14 mouse cellular contexts compared by ENCODE assay signal in the genomic region with DNA sequence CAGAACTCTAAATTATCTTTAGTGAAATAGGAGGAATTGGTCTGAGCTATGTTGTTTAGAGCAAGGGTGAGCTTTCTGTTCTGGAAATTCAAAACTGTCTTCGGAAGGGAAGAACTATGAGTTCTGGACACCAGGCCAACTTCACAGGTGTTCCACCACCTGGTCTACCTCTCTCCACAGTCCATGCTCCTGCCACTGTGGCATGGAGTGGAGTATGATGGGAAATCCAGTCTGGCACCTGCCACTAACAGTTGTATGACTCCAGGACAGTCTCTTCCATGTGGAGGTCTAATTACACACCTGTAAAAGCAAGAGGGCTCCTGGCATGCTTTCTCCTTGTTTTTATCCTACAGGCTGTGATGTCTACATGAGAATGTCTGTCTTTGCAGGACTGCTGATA.
"Had no signal": no experiment of that assay in that cellular context is flagged by ENCODE, and none has a peak within 500 bp of the region (broad histone marks: within the 10 kb centered on the region; RNA-seq: fewer than 3 reads in every experiment).

No protein-coding gene starts in this region.

- H3K4me2 ChIP-seq: limb, embryonic 15.5 days; liver, embryonic 12.5 days; lung, embryonic 14.5 days; neural tube, embryonic 15.5 days had no signal

- H3K27me3 ChIP-seq: limb, embryonic 15.5 days; liver, embryonic 12.5 days; neural tube, embryonic 15.5 days had no signal

- DNase-seq: kidney, postnatal 25 days; lung, embryonic 14.5 days; lung, postnatal 10 days; lung, postnatal 4 days; midbrain, embryonic 14.5 days; right cerebral cortex, adult 18-20 months; right cerebral cortex, postnatal 25 days; thymus, postnatal 36 days had no signal

- H3K36me3 ChIP-seq: limb, embryonic 15.5 days; liver, embryonic 12.5 days; midbrain, embryonic 10.5 days; neural tube, embryonic 15.5 days had no signal

- H3K9ac ChIP-seq: limb, embryonic 15.5 days; liver, embryonic 12.5 days; lung, embryonic 14.5 days; neural tube, embryonic 15.5 days had no signal

- H3K4me1 ChIP-seq: limb, embryonic 15.5 days; liver, embryonic 12.5 days; midbrain, embryonic 10.5 days; neural tube, embryonic 15.5 days had no signal

- H3K4me3 ChIP-seq: left cerebral cortex, adult 2 months; limb, embryonic 15.5 days; liver, embryonic 12.5 days; midbrain, embryonic 10.5 days; myocyte; neural tube, embryonic 15.5 days had no signal

- H3K9me3 ChIP-seq: limb, embryonic 15.5 days; liver, embryonic 12.5 days; midbrain, embryonic 10.5 days; neural tube, embryonic 15.5 days had no signal

- H3K27ac ChIP-seq: left cerebral cortex, adult 2 months; limb, embryonic 15.5 days; liver, embryonic 12.5 days; midbrain, embryonic 10.5 days; neural tube, embryonic 15.5 days had no signal

- ATAC-seq: liver, embryonic 12.5 days had no signal
